Mouse (Mus musculus): ENCODE data around the gene Olfr1013.

GRCm38 (mm10) chr2:85772413-85772812 is 5.5 kb downstream of the Olfr1013 start, which contains the start of gene Olfr1014:
- TF ChIP-seq EP300 (IDR thresholded peaks at IDR 0.05; ENCODE audit: low read depth) (no peak), CTCF (IDR thresholded peaks at IDR 0.05; ENCODE audit: low read depth) (no peak)
